Mouse (Mus musculus) thymus, adult 2 months (tissue): ENCODE results near the gene Col2a1.

Experiments
- CTCF ChIP-seq: fragments of 200-500 bp; IDR thresholded peaks from 2 replicates; pipeline ENCODE4 v1.5.1; 2012; ENCODE audit warnings: mild to moderate bottlenecking, control low read depth, low read length, moderate library complexity, borderline replicate concordance; ENCODE audit not compliant: control insufficient read depth, poor library complexity, insufficient read depth; ENCODE audit errors: extremely low read depth
- POLR2A ChIP-seq: fragments of 200-500 bp; IDR thresholded peaks from 2 replicates; pipeline ENCODE4 v1.6.1; 2012; ENCODE audit warnings: mild to moderate bottlenecking, low read length, control low read depth, moderate library complexity; ENCODE audit not compliant: control insufficient read depth, poor library complexity, insufficient read depth; ENCODE audit errors: extremely low read depth

DNA sequence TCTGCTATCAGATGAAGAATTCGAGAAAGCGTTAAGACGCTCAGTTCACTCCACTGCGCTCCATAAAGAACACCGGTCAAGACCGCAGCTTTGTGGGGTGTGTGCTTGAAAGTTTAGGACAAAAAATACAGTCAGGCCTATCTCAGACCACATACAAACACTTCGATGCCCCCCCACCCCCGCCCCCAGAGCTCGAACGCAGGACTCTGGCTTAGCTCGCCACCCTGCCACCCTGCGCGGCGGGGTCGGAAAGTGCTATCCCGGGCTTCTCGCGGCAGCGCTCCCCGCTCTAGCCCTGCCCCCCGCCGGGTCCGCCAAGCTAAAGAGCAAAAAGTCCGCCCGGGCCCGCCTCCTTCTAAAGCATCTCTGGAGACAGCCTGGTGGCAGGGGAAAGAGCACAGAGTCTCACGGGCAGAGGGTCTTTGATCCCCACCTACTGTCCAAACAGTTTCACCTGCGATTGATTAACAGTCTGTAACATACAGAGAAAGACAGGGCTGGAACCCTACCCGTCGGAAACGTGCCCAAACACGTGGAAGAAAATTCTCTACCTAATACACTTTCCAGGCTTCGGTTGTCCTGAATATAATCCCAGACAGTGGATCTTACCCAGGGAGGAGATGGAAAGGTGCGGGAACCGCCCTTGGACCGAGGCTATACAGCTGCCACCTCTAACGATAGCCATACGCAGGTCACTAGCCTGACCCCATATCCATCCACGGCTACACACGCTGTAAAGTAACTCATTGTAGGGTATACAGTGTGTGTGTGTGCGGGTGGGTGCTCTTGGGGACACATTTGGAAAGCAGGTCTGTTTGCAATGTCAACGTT lies 1.3 kb downstream of the Col2a1 start:
- no peak for TF ChIP-seq CTCF
- TF ChIP-seq POLR2A: no peak
